Mouse (Mus musculus) kidney, embryonic 15.5 days (tissue): ENCODE measurements around the gene 2010111I01Rik. TPM values are rescaled to one million over a fixed set of nuclear protein-coding genes. Genes with fewer than 3 reads are reported as not detected.
A peak's percentile ranks its signal among the peaks of the same experiment; 100 is the strongest.

Experiments
- ATAC-seq: fragments of 200-750 bp; cut with Nextera tagmentation; replicated peaks from 2 replicates; pipeline ENCODE4 v1.8.0; 2017; ENCODE audit warnings: moderate TSS enrichment; ENCODE audit not compliant: low FRiP score
- H3K27ac ChIP-seq: fragments of 300-500 bp; sonication (generic); 2 replicates; pipeline ENCODE4 v1.5.1; 2015; ENCODE audit warnings: mild to moderate bottlenecking, inconsistent platforms
- H3K27me3 ChIP-seq: fragments of 300-500 bp; sonication (generic); 2 replicates; pipeline ENCODE4 v1.6.1; 2015; ENCODE audit warnings: inconsistent platforms
- H3K36me3 ChIP-seq: fragments of 300-500 bp; sonication (generic); 2 replicates; pipeline ENCODE4 v1.6.1; 2015; ENCODE audit warnings: inconsistent platforms
- H3K4me1 ChIP-seq: fragments of 300-500 bp; sonication (generic); 2 replicates; pipeline ENCODE4 v1.6.1; 2015; ENCODE audit warnings: inconsistent platforms
- H3K4me2 ChIP-seq: fragments of 300-500 bp; sonication (generic); 2 replicates; pipeline ENCODE4 v1.6.1; 2015; ENCODE audit warnings: moderate library complexity, mild to moderate bottlenecking, inconsistent platforms
- H3K4me3 ChIP-seq: fragments of 300-500 bp; sonication (generic); replicated peaks from 2 replicates; pipeline ENCODE4 v1.5.1; 2015; ENCODE audit warnings: mild to moderate bottlenecking, inconsistent platforms
- H3K9ac ChIP-seq: fragments of 300-500 bp; sonication (generic); 2 replicates; pipeline ENCODE4 v1.6.1; 2015; ENCODE audit warnings: mild to moderate bottlenecking, inconsistent platforms
- H3K9me3 ChIP-seq: fragments of 300-500 bp; sonication (generic); replicated peaks from 2 replicates; pipeline ENCODE4 v1.6.1; 2016; ENCODE audit warnings: inconsistent platforms
- WGBS: fragments of 180-500 bp; shearing (Covaris S2); methylation state at CpG from one replicate; pipeline ENCODE4 v1.1.7; 2015; ENCODE audit warnings: mixed read lengths; 5-methylcytosine and 5-hydroxymethylcytosine counted together
- polyA plus RNA-seq: library from polyadenylated mRNA; unstranded; fragments of >200 nt; fragmentation: Nextera tagmentation; extraction: Ambion mirVana; gene quantifications from 2 replicates; pipeline ENCODE4 v1.2.1, GENCODE M21; 2015

Gene 2010111I01Rik
- polyA plus RNA-seq, 1 experiment from 2014 or later: 128 TPM

- Histone ChIP-seq H3K9ac (no peak overlapping the region), H3K4me1 (no peaks in the 10 kb centered on the region), H3K27ac (no peak overlapping the region), H3K4me3 (no peak overlapping the region), H3K36me3 (no peaks in the 10 kb centered on the region), H3K27me3 (no peaks in the 10 kb centered on the region), H3K9me3 (no peaks in the 10 kb centered on the region), H3K4me2 (no peak overlapping the region)
- 67% methylated on average over 7 of the region's 7 CpGs for WGBS
- peak; percentile 56; the same call in 1 of the 2 replicates for ATAC-seq
Observed at GRCm38 (mm10) chr13:63087865-63088683, 123.4 kb downstream of the 2010111I01Rik start.

- H3K4me3 ChIP-seq: no peak overlapping the region
- H3K27me3 ChIP-seq: no peaks in the 10 kb centered on the region
- peaks cover 5% of the 10 kb centered on the region for H3K4me1 ChIP-seq
- no peak overlapping the region for H3K27ac ChIP-seq
- no peaks in the 10 kb centered on the region for H3K36me3 ChIP-seq
- ATAC-seq: no peak
- 74% methylated on average over 4 of the region's 4 CpGs for WGBS
- H3K9me3 ChIP-seq: no peaks in the 10 kb centered on the region
- no peak overlapping the region for H3K4me2 ChIP-seq
- no peak overlapping the region for H3K9ac ChIP-seq
Observed at GRCm38 (mm10) chr13:63089513-63089912, 124.8 kb downstream of the 2010111I01Rik start.

GRCm38 (mm10) chr13:63091246-63091645 lies 126.6 kb downstream of the 2010111I01Rik start:
- Histone ChIP-seq H3K9ac (no peak overlapping the region), H3K36me3 (no peaks in the 10 kb centered on the region), H3K27ac (no peak overlapping the region), H3K4me2 (no peak overlapping the region), H3K9me3 (no peaks in the 10 kb centered on the region), H3K27me3 (no peaks in the 10 kb centered on the region), H3K4me3 (no peak overlapping the region), H3K4me1 (peaks cover 18% of the 10 kb centered on the region)
- ATAC-seq: no peak
- WGBS: 85% methylated on average over 2 of the region's 2 CpGs

GRCm38 (mm10) chr13:63092299-63092698 lies 127.6 kb downstream of the 2010111I01Rik start:
- Histone ChIP-seq H3K4me2 (no peak overlapping the region), H3K4me3 (no peak overlapping the region), H3K36me3 (no peaks in the 10 kb centered on the region), H3K27me3 (no peaks in the 10 kb centered on the region), H3K9ac (no peak overlapping the region), H3K9me3 (no peaks in the 10 kb centered on the region), H3K27ac (no peak overlapping the region), H3K4me1 (peaks cover 23% of the 10 kb centered on the region)
- ATAC-seq: no peak
- WGBS: 78% methylated on average over 2 of the region's 2 CpGs

- no peak overlapping the region for H3K9ac ChIP-seq
- H3K4me2 ChIP-seq: no peak overlapping the region
- WGBS: 80% methylated on average over 2 of the region's 2 CpGs
- no peaks in the 10 kb centered on the region for H3K27me3 ChIP-seq
- no peak overlapping the region for H3K27ac ChIP-seq
- H3K9me3 ChIP-seq: no peaks in the 10 kb centered on the region
- H3K36me3 ChIP-seq: no peaks in the 10 kb centered on the region
- peaks cover 23% of the 10 kb centered on the region for H3K4me1 ChIP-seq
- H3K4me3 ChIP-seq: no peak overlapping the region
- ATAC-seq: no peak
Observed at GRCm38 (mm10) chr13:63092874-63093273, 128.2 kb downstream of the 2010111I01Rik start.

GRCm38 (mm10) chr13:63093636-63094035 lies 128.9 kb downstream of the 2010111I01Rik start:
- Histone ChIP-seq H3K9me3 (no peaks in the 10 kb centered on the region), H3K27ac (no peak overlapping the region), H3K4me3 (no peak overlapping the region), H3K36me3 (no peaks in the 10 kb centered on the region), H3K27me3 (no peaks in the 10 kb centered on the region), H3K4me2 (no peak overlapping the region), H3K9ac (no peak overlapping the region), H3K4me1 (peaks cover 23% of the 10 kb centered on the region)
- 74% methylated on average over 6 of the region's 6 CpGs for WGBS
- no peak for ATAC-seq

- Histone ChIP-seq H3K27ac (peak overlapping the region; percentile 32; the same call in 1 of the 2 replicates), H3K27me3 (no peaks in the 10 kb centered on the region), H3K36me3 (no peaks in the 10 kb centered on the region), H3K4me1 (peaks cover 23% of the 10 kb centered on the region), H3K4me3 (no peak overlapping the region), H3K9ac (no peak overlapping the region), H3K9me3 (no peaks in the 10 kb centered on the region), H3K4me2 (no peak overlapping the region)
- peak; percentile 18; the same call in 1 of the 2 replicates for ATAC-seq
- WGBS: 21% methylated on average over 8 of the region's 8 CpGs
Observed at GRCm38 (mm10) chr13:63094317-63095131, 129.8 kb downstream of the 2010111I01Rik start.

- H3K4me3 ChIP-seq: no peak overlapping the region
- no peaks in the 10 kb centered on the region for H3K9me3 ChIP-seq
- ATAC-seq: 0 out of 2 replicates have a peak, but pooled peaks have one; percentile 46
- no peaks in the 10 kb centered on the region for H3K27me3 ChIP-seq
- no peak overlapping the region for H3K9ac ChIP-seq
- H3K4me1 ChIP-seq: peaks cover 23% of the 10 kb centered on the region
- peak overlapping the region; percentile 64 for H3K27ac ChIP-seq
- no peaks in the 10 kb centered on the region for H3K36me3 ChIP-seq
- 35% methylated on average over 3 of the region's 3 CpGs for WGBS
- no peak overlapping the region for H3K4me2 ChIP-seq
Observed at GRCm38 (mm10) chr13:63096764-63097163, 132.1 kb downstream of the 2010111I01Rik start.

GRCm38 (mm10) chr13:63097440-63097930 lies 132.8 kb downstream of the 2010111I01Rik start:
- H3K27me3 ChIP-seq: no peaks in the 10 kb centered on the region
- no peak overlapping the region for H3K4me3 ChIP-seq
- H3K27ac ChIP-seq: no peak overlapping the region
- no peak for ATAC-seq
- no peaks in the 10 kb centered on the region for H3K9me3 ChIP-seq
- no peak overlapping the region for H3K4me2 ChIP-seq
- 92% methylated on average over 8 of the region's 8 CpGs for WGBS
- peaks cover 23% of the 10 kb centered on the region for H3K4me1 ChIP-seq
- H3K9ac ChIP-seq: no peak overlapping the region
- H3K36me3 ChIP-seq: no peaks in the 10 kb centered on the region

- 0 out of 2 replicates have a peak, but pooled peaks cover 5% of the 10 kb centered on the region for H3K4me1 ChIP-seq
- H3K4me3 ChIP-seq: no peak overlapping the region
- no peak overlapping the region for H3K27ac ChIP-seq
- no peaks in the 10 kb centered on the region for H3K9me3 ChIP-seq
- H3K4me2 ChIP-seq: no peak overlapping the region
- no peaks in the 10 kb centered on the region for H3K27me3 ChIP-seq
- H3K36me3 ChIP-seq: no peaks in the 10 kb centered on the region
- no peak for ATAC-seq
- WGBS: 73% methylated on average over 12 of the region's 12 CpGs
- H3K9ac ChIP-seq: no peak overlapping the region
Observed at GRCm38 (mm10) chr13:63101761-63102160, 137.1 kb downstream of the 2010111I01Rik start.

GRCm38 (mm10) chr13:63102848-63103585 lies 138.3 kb downstream of the 2010111I01Rik start:
- WGBS: 53% methylated on average over 8 of the region's 8 CpGs
- no peak overlapping the region for H3K27ac ChIP-seq

More at GRCm38 (mm10) chr13:63102848-63103585, 138.3 kb downstream of the 2010111I01Rik start:
- Histone ChIP-seq H3K4me1 (0 out of 2 replicates have a peak, but pooled peaks cover 5% of the 10 kb centered on the region), H3K36me3 (no peaks in the 10 kb centered on the region), H3K4me3 (no peak overlapping the region), H3K4me2 (no peak overlapping the region), H3K27me3 (no peaks in the 10 kb centered on the region), H3K9ac (no peak overlapping the region), H3K9me3 (no peaks in the 10 kb centered on the region)
- no peak for ATAC-seq
